Mouse (Mus musculus) NIH3T3 (cell line): ENCODE measurements around the gene Ampd1.

ENCODE experiments used
- DNase-seq: peaks from one replicate; pipeline ENCODE4 v3.0.0-alpha.2; 2012; ENCODE audit warnings: low read depth

Ampd1 gene

GRCm38 (mm10) chr3:103073771-103074170 lies at the start of gene Ampd1:
Ampd1 (plus strand) TSS chr3:103074014.
- no peak for DNase-seq

DNA sequence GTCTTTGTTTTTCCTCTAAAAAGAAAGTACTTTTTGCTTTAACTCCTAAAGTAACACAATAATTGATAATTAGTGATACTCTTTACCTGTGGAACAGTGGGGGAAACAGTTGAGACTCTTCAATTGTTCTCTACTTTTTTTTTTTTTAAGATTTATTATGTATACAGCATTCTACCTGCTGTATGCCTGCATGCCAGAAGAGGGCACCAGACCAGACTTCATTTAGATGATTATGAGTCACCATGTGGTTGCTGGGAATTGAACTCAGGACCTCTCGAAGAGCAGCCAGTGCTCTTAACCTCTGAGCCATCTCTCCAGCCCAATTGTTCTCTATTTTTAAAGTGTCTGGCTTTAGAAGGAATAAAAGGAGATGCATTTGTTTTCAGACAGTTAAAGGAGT lies 47.6 kb upstream of the Ampd1 start:
- DNase-seq, result peak; percentile 56

DNA sequence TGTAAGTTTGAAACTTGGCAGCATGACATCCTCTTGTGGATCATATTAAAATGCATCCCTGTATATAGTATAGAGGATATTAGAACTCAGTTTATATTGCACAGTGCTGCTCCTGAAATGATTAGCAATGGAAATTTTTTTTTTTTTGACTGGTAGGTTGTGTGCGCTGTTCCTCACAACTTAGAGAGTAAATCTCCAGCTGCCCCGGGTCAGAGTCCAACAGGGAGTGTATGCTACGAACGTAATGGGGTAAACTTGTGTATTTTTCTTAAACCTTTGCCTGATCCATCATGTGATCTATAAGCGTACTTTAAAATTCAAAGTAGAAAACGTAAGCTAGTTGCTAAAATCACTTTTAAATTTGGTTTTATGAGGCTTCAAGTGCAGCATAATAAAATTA lies 33.5 kb upstream of the Ampd1 start:
- DNase-seq, result no peak

- DNase-seq, result no peak
Measured at GRCm38 (mm10) chr3:103040861-103041379, 32.9 kb upstream of the Ampd1 start.

DNA sequence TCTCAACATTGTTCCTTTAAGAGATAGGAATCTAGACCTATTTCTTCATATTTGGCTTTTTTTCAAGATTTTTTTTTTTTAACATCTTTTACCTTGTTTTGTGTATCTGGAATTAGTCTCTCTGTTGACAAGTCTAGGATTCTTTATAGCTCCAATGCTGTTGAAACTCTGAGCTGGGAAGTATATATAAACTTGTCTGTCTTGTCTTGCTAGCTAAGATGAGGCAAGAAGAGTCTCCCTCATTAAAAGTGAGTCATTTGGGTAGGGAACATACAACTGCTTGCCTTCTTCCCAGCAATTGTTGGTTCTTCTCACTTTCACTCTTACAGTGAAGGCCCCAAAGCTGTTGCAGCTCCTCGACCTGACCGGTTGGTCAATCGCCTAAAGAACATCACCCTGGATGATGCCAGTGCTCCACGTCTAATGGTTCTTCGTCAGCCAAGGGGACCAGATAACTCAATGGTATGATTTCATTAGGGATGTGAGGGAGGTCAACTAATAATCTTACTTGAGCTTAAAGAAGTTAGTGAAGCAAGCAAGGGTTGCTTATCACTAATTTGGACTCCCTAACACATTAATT lies 17.7 kb upstream of the Ampd1 start:
- peak; percentile 15 for DNase-seq

- DNase-seq, result no peak
Measured at GRCm38 (mm10) chr3:103057752-103058151, 16.1 kb upstream of the Ampd1 start.

GRCm38 (mm10) chr3:103058207-103059157 lies 15.3 kb upstream of the Ampd1 start, which contains the start of gene Nras:
Nras (plus strand) TSS chr3:103058285.
- peak; percentile 97 for DNase-seq

GRCm38 (mm10) chr3:103066927-103067326 lies 6.9 kb upstream of the Ampd1 start:
- DNase-seq, result no peak

DNA sequence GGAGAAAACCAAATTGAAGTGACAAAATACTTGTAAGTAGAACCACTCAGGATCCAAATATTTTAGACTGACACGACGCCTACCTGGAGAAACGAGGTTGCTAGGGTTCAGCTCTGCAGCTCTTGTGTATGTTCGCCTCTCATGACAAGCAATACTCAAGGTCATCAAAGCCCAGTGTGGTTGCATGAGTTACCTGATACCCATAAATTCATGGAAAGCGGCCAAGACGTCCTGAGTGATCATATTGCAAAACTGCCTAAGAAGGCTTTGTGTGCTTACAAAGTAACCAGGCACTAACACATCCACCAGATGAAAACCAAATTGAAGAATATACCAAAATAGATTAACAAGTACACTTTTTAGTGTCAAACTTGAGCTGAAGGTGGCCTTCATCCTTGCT lies 4.8 kb upstream of the Ampd1 start:
- peak; percentile 31 for DNase-seq

- no peak for DNase-seq
Measured at GRCm38 (mm10) chr3:103075871-103076270, 2.1 kb downstream of the Ampd1 start.

- no peak for DNase-seq
Measured at GRCm38 (mm10) chr3:103076476-103076875, 2.7 kb downstream of the Ampd1 start.

DNA sequence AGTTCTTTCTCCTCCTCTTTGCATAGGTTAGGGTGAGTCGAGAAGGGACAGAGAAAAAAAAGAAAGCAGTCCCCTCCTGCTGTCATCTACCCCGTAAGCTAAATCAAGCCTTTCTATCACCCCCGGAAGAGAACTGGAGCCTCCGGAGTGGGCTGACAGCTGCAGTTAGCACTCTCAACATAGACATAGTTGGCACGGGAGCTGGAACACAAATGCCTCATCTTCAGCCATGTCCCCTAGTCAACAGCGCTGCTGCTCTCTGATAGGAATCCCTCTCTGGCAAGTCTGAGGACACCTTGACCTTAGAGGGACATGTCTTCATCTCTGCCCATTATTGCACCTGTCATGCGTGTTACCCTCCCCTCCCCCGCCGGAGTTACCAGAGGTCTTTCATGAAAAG lies 5.5 kb downstream of the Ampd1 start:
- no peak for DNase-seq

- DNase-seq, result peak; percentile 27
Measured at GRCm38 (mm10) chr3:103081051-103081450, 7.2 kb downstream of the Ampd1 start.

DNA sequence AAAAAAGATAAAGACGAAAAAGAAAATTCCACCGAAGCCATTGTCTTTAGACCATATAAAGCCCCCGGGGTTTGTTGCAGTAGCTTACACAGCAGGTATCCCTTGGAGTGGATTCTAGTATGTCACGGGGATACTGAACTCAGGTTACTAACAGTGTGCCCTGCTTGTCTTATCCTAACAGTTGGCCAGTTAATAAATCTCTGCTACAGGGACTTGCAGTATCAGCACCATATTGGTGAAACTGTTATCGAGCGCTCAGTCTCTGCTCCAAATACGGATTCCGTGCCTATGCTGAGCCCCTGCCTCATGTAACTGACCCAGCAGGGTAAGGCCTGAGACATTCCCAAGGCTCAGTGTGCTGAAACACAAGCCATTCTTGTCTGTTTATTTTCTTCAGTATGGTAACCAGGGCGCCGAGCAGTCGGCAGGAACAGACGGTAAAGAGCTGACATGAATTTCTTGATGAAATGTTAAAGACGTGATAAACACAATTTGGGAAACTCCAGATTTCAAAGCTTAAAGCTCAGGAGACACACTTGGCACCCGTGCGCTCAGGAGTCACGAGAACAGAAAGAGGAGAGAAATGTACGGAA lies 8.1 kb downstream of the Ampd1 start:
- DNase-seq, result no peak

DNA sequence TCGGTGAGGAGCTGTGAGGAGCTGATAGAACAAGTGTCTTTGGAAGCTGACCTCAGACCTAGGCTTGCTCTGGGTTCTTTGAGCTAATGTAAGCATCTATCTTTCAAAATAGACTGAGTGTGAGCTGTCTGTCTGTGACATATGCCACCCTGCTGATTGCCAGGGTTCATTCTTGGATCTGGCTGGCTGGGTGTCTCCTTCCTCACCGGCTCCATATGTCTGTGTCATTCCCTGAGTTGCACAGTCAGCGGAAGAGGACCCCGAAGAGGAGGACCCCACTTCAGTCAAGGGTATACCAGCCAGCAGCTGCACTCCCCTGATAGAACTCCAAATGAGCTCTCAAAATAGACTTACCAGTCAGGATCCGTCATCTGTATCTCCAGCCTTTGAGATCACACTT lies 8.9 kb downstream of the Ampd1 start:
- no peak for DNase-seq

DNA sequence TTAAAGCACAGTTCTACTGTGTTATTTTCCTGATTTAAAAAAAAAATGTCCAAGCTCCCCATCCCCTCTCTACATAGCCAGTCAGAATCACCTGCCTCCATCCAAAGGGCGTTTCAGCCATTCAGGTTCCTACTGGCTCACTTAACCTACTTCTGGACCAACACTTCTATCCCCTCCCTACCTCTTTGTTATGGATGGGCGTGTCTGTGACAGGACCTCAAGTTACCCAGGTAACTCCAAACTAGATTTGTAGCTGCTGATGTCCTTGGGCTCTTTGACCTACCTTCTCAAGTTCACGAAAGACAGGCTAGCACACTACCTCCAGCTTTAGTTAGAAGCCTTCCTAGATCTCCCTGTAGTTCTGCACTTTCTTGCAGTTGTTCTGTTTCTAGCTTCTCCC lies 12.2 kb downstream of the Ampd1 start:
- no peak for DNase-seq

DNA sequence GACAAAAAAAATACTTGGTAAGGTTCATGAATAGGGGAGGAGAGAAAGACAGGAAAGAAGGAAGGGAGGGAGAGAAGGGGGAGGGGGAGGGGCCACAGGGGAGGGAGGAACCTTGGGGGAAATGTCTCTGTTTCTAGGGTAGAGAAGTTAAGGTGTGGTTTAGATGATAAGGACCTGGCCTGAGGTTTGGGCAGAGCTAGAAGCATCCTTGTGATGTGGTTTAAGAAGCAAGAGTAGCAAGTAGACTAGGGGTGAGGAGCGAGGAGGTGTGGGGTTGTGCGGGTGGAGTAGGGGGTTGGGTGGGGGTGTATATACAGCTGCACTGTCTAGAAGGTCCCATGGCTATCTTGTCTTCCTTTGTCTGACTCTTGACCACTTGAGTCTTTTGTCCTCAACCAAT lies 17.9 kb downstream of the Ampd1 start:
- no peak for DNase-seq

GRCm38 (mm10) chr3:103098662-103099061 lies 24.8 kb downstream of the Ampd1 start:
- no peak for DNase-seq

DNA sequence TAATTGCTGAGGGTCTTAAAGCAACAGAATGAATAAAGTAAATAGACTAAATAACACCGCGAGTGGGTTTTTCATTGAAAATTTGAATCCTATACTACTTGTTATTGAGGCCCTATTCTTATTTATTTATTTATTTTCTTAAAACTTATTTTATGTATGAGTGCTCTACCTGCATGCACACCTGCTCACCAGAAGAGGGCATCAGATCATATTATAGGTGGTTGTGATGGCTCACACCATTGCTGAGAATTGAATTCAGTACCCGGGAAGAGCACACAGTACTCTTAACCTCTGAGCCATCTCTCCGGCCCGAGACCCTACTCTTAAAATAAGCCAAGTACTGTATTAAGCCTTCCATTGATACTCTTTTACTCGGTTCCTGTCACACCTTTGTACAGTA lies 25.9 kb downstream of the Ampd1 start:
- no peak for DNase-seq

- DNase-seq, result peak; percentile 69
Measured at GRCm38 (mm10) chr3:103100735-103101134, 26.9 kb downstream of the Ampd1 start.

GRCm38 (mm10) chr3:103101194-103101593 lies 27.4 kb downstream of the Ampd1 start:
- no peak for DNase-seq

- peak; percentile 14 for DNase-seq
Measured at GRCm38 (mm10) chr3:103101909-103102308, 28.1 kb downstream of the Ampd1 start.
